Mouse (Mus musculus) midbrain, embryonic 15.5 days (tissue): ENCODE results near the gene Parp3. TPM values are rescaled to one million over a fixed set of nuclear protein-coding genes. Genes with fewer than 3 reads are reported as not detected.

Experiments
- ATAC-seq: fragments of 200-750 bp; cut with Nextera tagmentation; replicated peaks from 2 replicates; pipeline ENCODE4 v1.8.0; 2017; ENCODE audit warnings: moderate TSS enrichment
- H3K27ac ChIP-seq: fragments of 300-500 bp; sonication (generic); 2 replicates; pipeline ENCODE4 v1.5.1; 2015; ENCODE audit warnings: mild to moderate bottlenecking, inconsistent platforms
- H3K27me3 ChIP-seq: fragments of 300-500 bp; sonication (generic); replicated peaks from 2 replicates; pipeline ENCODE4 v1.6.1; 2015; ENCODE audit warnings: inconsistent platforms
- H3K36me3 ChIP-seq: fragments of 300-500 bp; sonication (generic); replicated peaks from 2 replicates; pipeline ENCODE4 v1.6.1; 2015; ENCODE audit warnings: inconsistent platforms
- H3K4me1 ChIP-seq: fragments of 300-500 bp; sonication (generic); 2 replicates; pipeline ENCODE4 v1.6.1; 2015; ENCODE audit warnings: inconsistent platforms
- H3K4me2 ChIP-seq: fragments of 300-500 bp; sonication (generic); 2 replicates; pipeline ENCODE4 v1.6.1; 2015; ENCODE audit warnings: inconsistent platforms, mild to moderate bottlenecking, moderate library complexity
- H3K4me3 ChIP-seq: fragments of 300-500 bp; sonication (generic); 2 replicates; pipeline ENCODE4 v1.5.1; 2015; ENCODE audit warnings: mild to moderate bottlenecking, inconsistent platforms
- H3K9ac ChIP-seq: fragments of 300-500 bp; sonication (generic); 2 replicates; pipeline ENCODE4 v1.6.1; 2015; ENCODE audit warnings: mild to moderate bottlenecking, inconsistent platforms
- H3K9me3 ChIP-seq: fragments of 300-500 bp; sonication (generic); 2 replicates; pipeline ENCODE4 v1.6.1; 2016; ENCODE audit warnings: inconsistent platforms
- WGBS: fragments of 180-500 bp; shearing (Covaris S2); methylation state at CpG from one replicate; pipeline ENCODE4 v1.1.7; 2015; ENCODE audit warnings: mixed read lengths; 5-methylcytosine and 5-hydroxymethylcytosine counted together
- polyA plus RNA-seq: library from polyadenylated mRNA; unstranded; fragments of >200 nt; fragmentation: Nextera tagmentation; extraction: Ambion mirVana; gene quantifications from 2 replicates; pipeline ENCODE4 v1.2.1, GENCODE M21; 2015

Parp3 gene
- polyA plus RNA-seq, 1 experiment from 2014 or later = 1.4 TPM

- Histone ChIP-seq H3K4me2 (no peak overlapping the region), H3K27me3 (no peaks in the 10 kb centered on the region), H3K27ac (no peak overlapping the region), H3K4me3 (no peak overlapping the region), H3K9me3 (no peaks in the 10 kb centered on the region), H3K36me3 (peaks cover 27% of the 10 kb centered on the region), H3K4me1 (peaks cover 53% of the 10 kb centered on the region), H3K9ac (no peak overlapping the region)
- WGBS = 94% methylated on average over 12 of the region's 12 CpGs
- ATAC-seq = no peak
These were observed 14.3 kb downstream of the Parp3 start for GRCm38 (mm10) chr9:106462430-106462800.

DNA sequence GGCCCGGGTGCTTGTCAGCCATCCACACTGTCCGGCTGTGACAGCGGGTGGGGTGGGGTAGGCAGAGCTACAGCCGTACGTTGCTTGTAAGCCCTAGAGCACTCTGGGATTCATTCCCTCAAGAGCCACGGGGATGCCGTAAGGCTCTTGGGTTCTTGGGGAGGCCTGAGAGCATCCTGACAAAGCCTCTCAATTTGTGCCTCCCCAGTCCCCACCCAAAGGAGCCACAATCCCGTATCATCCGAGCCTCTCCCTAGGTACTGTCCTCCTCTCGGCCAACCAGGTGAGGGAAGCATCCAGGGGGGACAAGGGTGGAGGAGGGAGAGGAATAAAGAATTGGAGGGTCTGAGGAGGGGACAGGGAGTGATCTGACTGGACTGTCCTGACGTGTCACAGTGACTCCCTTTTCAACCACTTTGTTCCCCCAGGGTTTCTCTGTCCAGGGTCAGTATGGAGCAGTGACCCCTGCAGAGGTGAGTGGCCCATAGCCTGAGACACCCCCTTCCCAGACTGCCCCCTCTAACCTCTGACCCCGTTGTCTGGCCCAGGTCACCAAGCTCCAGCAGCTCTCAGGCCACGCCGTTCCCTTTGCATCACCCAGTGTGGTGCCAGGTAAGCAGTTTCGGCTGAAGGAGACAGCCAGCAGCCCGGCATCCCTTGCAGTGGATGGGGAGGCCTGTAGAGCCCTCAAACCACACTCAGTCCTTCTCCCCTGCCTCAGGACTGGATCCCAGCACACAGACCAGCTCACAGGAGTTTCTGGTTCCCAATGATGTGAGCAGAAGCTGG lies 14.9 kb downstream of the Parp3 start:
- H3K4me1 ChIP-seq = peaks cover 59% of the 10 kb centered on the region
- no peak overlapping the region for H3K4me2 ChIP-seq
- 80% methylated on average over 16 of the region's 16 CpGs for WGBS
- H3K27me3 ChIP-seq = no peaks in the 10 kb centered on the region
- H3K9ac ChIP-seq = no peak overlapping the region
- H3K36me3 ChIP-seq = peaks cover 27% of the 10 kb centered on the region
- no peak for ATAC-seq
- no peaks in the 10 kb centered on the region for H3K9me3 ChIP-seq
- H3K4me3 ChIP-seq = no peak overlapping the region
- H3K27ac ChIP-seq = no peak overlapping the region

DNA sequence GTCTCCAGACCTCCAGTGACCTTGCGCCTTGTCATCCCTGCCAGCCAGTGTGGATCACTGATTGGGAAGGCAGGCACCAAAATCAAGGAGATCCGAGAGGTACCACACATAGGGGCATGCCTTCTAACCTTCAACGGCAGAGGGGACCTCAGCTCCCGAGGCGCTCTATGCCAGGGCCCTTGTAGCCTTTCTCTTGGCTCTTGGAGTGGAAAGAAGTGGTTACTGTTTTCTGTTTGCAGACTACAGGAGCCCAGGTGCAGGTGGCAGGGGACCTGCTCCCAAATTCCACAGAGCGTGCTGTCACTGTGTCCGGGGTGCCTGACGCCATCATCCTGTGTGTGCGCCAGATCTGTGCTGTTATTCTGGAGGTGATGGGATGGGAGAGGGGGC lies 15.7 kb downstream of the Parp3 start:
- H3K4me1 ChIP-seq = peaks cover 64% of the 10 kb centered on the region
- ATAC-seq = no peak
- H3K27me3 ChIP-seq = no peaks in the 10 kb centered on the region
- H3K9ac ChIP-seq = no peak overlapping the region
- no peak overlapping the region for H3K4me2 ChIP-seq
- H3K9me3 ChIP-seq = no peaks in the 10 kb centered on the region
- peaks cover 27% of the 10 kb centered on the region for H3K36me3 ChIP-seq
- H3K27ac ChIP-seq = no peak overlapping the region
- H3K4me3 ChIP-seq = no peak overlapping the region
- WGBS = 90% methylated on average over 9 of the region's 9 CpGs

DNA sequence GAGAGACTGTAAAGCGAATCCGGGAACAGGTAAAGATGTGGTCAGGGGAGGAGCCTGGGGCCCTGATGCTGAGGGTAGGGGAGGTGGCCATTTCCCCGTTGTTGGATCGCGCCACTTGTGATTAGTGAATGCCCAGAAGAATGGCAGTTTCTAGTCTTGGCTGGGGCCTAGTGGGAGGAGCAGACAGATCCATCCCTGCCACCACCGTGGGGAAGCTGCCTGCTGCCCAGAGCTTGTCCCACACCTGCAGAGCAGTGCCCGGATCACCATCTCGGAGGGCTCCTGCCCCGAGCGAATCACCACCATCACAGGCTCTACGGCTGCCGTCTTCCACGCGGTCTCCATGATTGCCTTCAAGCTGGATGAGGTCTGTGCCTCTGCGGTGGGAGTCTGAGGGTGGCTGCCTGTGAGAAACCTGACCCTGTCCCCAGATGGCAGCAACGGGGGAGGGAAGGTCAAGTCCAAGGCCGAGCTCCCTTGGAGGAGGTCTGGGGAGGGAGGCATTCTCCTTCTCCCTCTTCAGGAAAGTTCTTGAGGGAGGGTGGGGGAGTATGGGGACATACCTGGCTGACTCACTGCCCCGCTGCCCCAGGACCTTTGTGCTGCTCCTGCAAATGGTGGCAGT lies 16.2 kb downstream of the Parp3 start:
- no peak overlapping the region for H3K4me2 ChIP-seq
- H3K27ac ChIP-seq = no peak overlapping the region
- H3K36me3 ChIP-seq = peaks cover 27% of the 10 kb centered on the region
- peaks cover 64% of the 10 kb centered on the region for H3K4me1 ChIP-seq
- H3K27me3 ChIP-seq = no peaks in the 10 kb centered on the region
- H3K9me3 ChIP-seq = no peaks in the 10 kb centered on the region
- no peak for ATAC-seq
- H3K9ac ChIP-seq = no peak overlapping the region
- H3K4me3 ChIP-seq = no peak overlapping the region
- WGBS = 80% methylated on average over 18 of the region's 18 CpGs

- 87% methylated on average over 15 of the region's 15 CpGs for WGBS
- Histone ChIP-seq H3K27me3 (no peaks in the 10 kb centered on the region), H3K27ac (no peak overlapping the region), H3K4me2 (no peak overlapping the region), H3K4me3 (no peak overlapping the region), H3K9ac (no peak overlapping the region), H3K4me1 (peaks cover 64% of the 10 kb centered on the region), H3K36me3 (peaks cover 27% of the 10 kb centered on the region), H3K9me3 (no peaks in the 10 kb centered on the region)
- no peak for ATAC-seq
These were observed 16.8 kb downstream of the Parp3 start for GRCm38 (mm10) chr9:106459946-106460345.

DNA sequence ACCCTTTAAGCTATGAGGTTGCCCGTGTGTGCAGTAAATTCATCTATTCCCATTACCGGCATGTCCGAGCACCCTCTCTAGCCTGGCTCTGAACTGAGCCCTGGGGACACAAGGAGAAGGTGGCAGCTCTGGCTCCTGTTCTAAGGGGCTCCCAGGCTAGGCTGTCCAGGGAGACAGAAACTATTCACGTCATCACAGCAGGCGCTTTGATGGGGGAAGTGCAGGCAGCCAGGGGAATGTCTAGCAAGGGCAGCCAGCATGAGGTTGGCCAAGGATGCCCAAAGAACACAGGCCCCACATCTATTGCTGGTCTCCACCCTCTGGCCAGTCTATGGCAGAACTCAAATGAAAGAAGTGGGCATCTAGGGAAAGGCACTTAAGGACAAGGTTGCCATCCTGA lies 18.8 kb downstream of the Parp3 start:
- Histone ChIP-seq H3K36me3 (peaks cover 16% of the 10 kb centered on the region), H3K27me3 (no peaks in the 10 kb centered on the region), H3K27ac (0 out of 2 replicates have a peak overlapping the region, but pooled peaks have one; percentile 91), H3K4me2 (peak overlapping the region; percentile 77), H3K4me3 (no peak overlapping the region), H3K9me3 (no peaks in the 10 kb centered on the region), H3K9ac (peak overlapping the region; percentile 87; the same call in 1 of the 2 replicates), H3K4me1 (peaks cover 67% of the 10 kb centered on the region)
- 46% methylated on average over 5 of the region's 5 CpGs for WGBS
- no peak for ATAC-seq

DNA sequence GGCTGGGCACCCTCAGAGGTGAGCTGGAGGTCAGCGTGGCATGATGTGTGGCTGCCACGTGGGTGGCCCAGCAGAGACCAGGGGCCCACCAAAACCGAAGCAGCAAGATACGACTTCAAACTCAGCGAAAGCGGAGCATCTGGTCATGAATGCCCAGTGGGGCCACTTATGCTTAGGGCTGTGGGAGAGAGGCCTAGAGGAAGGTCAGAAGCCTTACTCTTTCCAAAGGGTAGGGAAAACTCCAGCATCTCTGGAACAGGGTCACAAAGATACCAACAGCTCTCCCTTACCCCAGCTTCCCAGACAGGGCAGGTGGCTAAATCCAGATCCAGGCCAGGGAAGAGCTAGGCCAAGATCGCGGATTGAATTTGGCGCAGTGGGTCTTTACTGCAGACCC lies 19.6 kb downstream of the Parp3 start:
- Histone ChIP-seq H3K9ac (peak overlapping the region; percentile 87), H3K4me1 (peaks cover 75% of the 10 kb centered on the region), H3K9me3 (no peaks in the 10 kb centered on the region), H3K36me3 (peaks cover 11% of the 10 kb centered on the region), H3K27me3 (no peaks in the 10 kb centered on the region), H3K4me3 (peak overlapping the region; percentile 70), H3K27ac (peak overlapping the region; percentile 91; the same call in 1 of the 2 replicates), H3K4me2 (peak overlapping the region; percentile 77)
- ATAC-seq = no peak
- WGBS = 36% methylated on average over 9 of the region's 9 CpGs

DNA sequence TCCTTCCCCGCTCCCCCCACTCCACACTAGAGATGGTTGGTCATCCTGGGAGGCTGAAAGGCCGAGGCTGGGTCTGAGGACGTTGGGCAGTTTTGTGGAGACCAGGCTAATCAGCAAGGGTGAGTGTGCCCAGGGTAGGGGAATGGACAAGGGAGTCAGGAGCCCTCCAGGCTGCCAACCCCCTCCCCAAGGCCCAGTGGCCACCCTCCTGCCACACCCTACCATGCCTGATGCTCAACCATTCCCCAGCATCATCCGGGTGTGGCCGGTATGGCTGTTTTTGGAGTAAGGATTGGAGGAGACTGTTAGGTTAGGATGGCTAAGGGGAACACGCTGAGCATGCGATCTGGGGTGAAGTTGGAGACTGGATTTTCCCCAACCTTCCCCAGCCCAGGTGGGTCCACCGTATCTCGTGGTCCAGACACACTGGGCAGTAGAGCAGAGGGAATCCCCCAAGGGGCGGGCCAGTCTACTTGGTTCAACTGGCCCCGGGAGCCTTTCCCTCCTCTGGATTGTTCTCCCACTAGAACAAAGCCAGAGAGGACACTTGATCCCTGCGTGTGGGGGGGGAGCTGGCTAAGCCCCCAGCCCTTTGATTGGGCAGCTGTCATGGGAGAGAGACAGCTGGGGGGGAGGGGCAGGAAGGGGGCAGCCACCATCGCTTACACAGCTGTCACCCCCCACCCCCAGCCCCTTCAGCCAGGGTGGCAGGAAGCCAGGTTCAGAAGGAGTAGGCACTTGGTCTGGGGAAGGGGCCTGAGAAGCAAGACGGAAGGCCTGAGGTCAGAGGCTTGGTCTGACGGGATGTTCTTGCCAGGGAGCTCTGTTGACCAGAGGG lies 20.2 kb downstream of the Parp3 start:
- WGBS = 24% methylated on average over 15 of the region's 15 CpGs
- no peak for ATAC-seq

GRCm38 (mm10) chr9:106454888-106455681 lies 21.7 kb downstream of the Parp3 start:
- H3K9me3 ChIP-seq = no peaks in the 10 kb centered on the region
- H3K9ac ChIP-seq = peak overlapping the region; percentile 87
- peaks cover 73% of the 10 kb centered on the region for H3K4me1 ChIP-seq
- 2% methylated on average over 16 of the region's 17 CpGs for WGBS
- peak; percentile 51 for ATAC-seq
- H3K27ac ChIP-seq = peak overlapping the region; percentile 91
- no peaks in the 10 kb centered on the region for H3K27me3 ChIP-seq
- peak overlapping the region; percentile 70 for H3K4me3 ChIP-seq
- no peaks in the 10 kb centered on the region for H3K36me3 ChIP-seq
- peak overlapping the region; percentile 77 for H3K4me2 ChIP-seq

More for the DNA sequence above, 20.2 kb downstream of the Parp3 start:
- Histone ChIP-seq H3K27me3 (no peaks in the 10 kb centered on the region), H3K9me3 (no peaks in the 10 kb centered on the region), H3K36me3 (peaks cover 5% of the 10 kb centered on the region), H3K27ac (peak overlapping the region; percentile 91), H3K9ac (peak overlapping the region; percentile 87), H3K4me3 (peak overlapping the region; percentile 70), H3K4me2 (peak overlapping the region; percentile 77), H3K4me1 (peaks cover 79% of the 10 kb centered on the region)

GRCm38 (mm10) chr9:106454071-106454761 lies 22.5 kb downstream of the Parp3 start:
- Histone ChIP-seq H3K27me3 (no peaks in the 10 kb centered on the region), H3K4me1 (peaks cover 65% of the 10 kb centered on the region)
- ATAC-seq = peak; percentile 32

More at GRCm38 (mm10) chr9:106454071-106454761, 22.5 kb downstream of the Parp3 start:
- H3K27ac ChIP-seq = peak overlapping the region; percentile 91
- H3K36me3 ChIP-seq = no peaks in the 10 kb centered on the region
- no peaks in the 10 kb centered on the region for H3K9me3 ChIP-seq
- peak overlapping the region; percentile 77 for H3K4me2 ChIP-seq
- H3K9ac ChIP-seq = peak overlapping the region; percentile 87
- WGBS = under 1% methylated on average over 19 of the region's 20 CpGs
- H3K4me3 ChIP-seq = peak overlapping the region; percentile 70
